Mouse (Mus musculus) G1E (cell line): ENCODE data around the gene Irak1bp1.

Experiments
- CTCF ChIP-seq: IDR thresholded peaks from 2 replicates; pipeline ENCODE4 v1.5.1; 2012; ENCODE audit warnings: low read depth, low read length, inconsistent platforms, mixed read lengths
- GATA1 ChIP-seq: IDR thresholded peaks from 2 replicates; pipeline ENCODE4 v1.6.1; 2012; ENCODE audit warnings: borderline replicate concordance, low read length, inconsistent platforms, mixed read lengths
- GATA2 ChIP-seq: IDR thresholded peaks from 2 replicates; pipeline ENCODE4 v1.6.1; 2012; ENCODE audit warnings: low read depth, low read length, inconsistent platforms, borderline replicate concordance
- POLR2AphosphoS5 ChIP-seq: IDR thresholded peaks from 2 replicates; pipeline ENCODE4 v1.6.1; 2012; ENCODE audit warnings: low read depth, low read length, inconsistent platforms; ENCODE audit not compliant: insufficient replicate concordance
- TAL1 ChIP-seq: conservative IDR thresholded peaks from 2 replicates; pipeline ENCODE4 v1.6.1; 2012; ENCODE audit warnings: low read depth, low read length, inconsistent platforms, mixed read lengths

- TF ChIP-seq TAL1 (no peak), CTCF (no peak), GATA1 (no peak), GATA2 (no peak), POLR2AphosphoS5 (no peak)
These were observed at the start of gene Irak1bp1 for GRCm38 (mm10) chr9:82829007-82829689.
